15 mouse cellular contexts compared by ENCODE assay signal in genomic region chr12:21167741-21168140, GRCm38 (mm10).
DNase-seq lines count a peak whose midpoint lies in the region; ATAC-seq lines count a peak whose summit lies in the region.
"Had no signal": no experiment of that assay in that cellular context is flagged by ENCODE, and none has a peak within 500 bp of the region (broad histone marks: within the 10 kb centered on the region; RNA-seq: fewer than 3 reads in every experiment).

No protein-coding gene starts in this region.

- no peaks in the 10 kb centered on the region for H3K9me3 ChIP-seq in heart, embryonic 13.5 days
- H3K9me3 ChIP-seq in midbrain, embryonic 15.5 days: no peaks in the 10 kb centered on the region
- H3K9me3 ChIP-seq in midbrain, embryonic 11.5 days (ENCODE audit: control insufficient read depth, low read length): no peaks in the 10 kb centered on the region
- H3K9me3 ChIP-seq: embryonic facial prominence, embryonic 13.5 days; megakaryocyte, embryonic 14.5 days had no signal

- no peaks in the 10 kb centered on the region for H3K27me3 ChIP-seq in heart, embryonic 13.5 days (replicated peaks)
- no peaks in the 10 kb centered on the region for H3K27me3 ChIP-seq in midbrain, embryonic 15.5 days (replicated peaks)
- no peaks in the 10 kb centered on the region for H3K27me3 ChIP-seq in midbrain, embryonic 11.5 days (ENCODE audit: control insufficient read depth, insufficient read depth, low read length)
- H3K27me3 ChIP-seq: embryonic facial prominence, embryonic 13.5 days; megakaryocyte, embryonic 14.5 days had no signal

- H3K4me3 ChIP-seq in heart, embryonic 13.5 days: no peak overlapping the region
- no peak overlapping the region for H3K4me3 ChIP-seq in midbrain, embryonic 15.5 days
- H3K4me3 ChIP-seq in midbrain, embryonic 11.5 days (ENCODE audit: low read depth, low read length): no peak overlapping the region
- H3K4me3 ChIP-seq: embryonic facial prominence, embryonic 13.5 days had no signal

- no peak overlapping the region; the same call in 1 of the 2 replicates for H3K4me2 ChIP-seq in heart, embryonic 13.5 days
- H3K4me2 ChIP-seq in midbrain, embryonic 15.5 days: no peak overlapping the region
- no peak overlapping the region for H3K4me2 ChIP-seq in midbrain, embryonic 11.5 days
- H3K4me2 ChIP-seq: embryonic facial prominence, embryonic 13.5 days had no signal

- peaks cover 80% of the 10 kb centered on the region for H3K4me1 ChIP-seq in heart, embryonic 13.5 days
- peaks cover 6% of the 10 kb centered on the region; the same call in 1 of the 2 replicates for H3K4me1 ChIP-seq in midbrain, embryonic 15.5 days
- 0 out of 2 replicates have a peak, but pooled peaks cover 2% of the 10 kb centered on the region for H3K4me1 ChIP-seq in midbrain, embryonic 11.5 days (ENCODE audit: control insufficient read depth, insufficient read depth, low read length)

- peaks cover 15% of the 10 kb centered on the region for H3K36me3 ChIP-seq in heart, embryonic 13.5 days
- H3K36me3 ChIP-seq in midbrain, embryonic 15.5 days (replicated peaks): 0 out of 2 replicates have a peak, but pooled peaks cover 7% of the 10 kb centered on the region
- peaks cover 3% of the 10 kb centered on the region; the same call in 1 of the 2 replicates for H3K36me3 ChIP-seq in midbrain, embryonic 11.5 days (ENCODE audit: control insufficient read depth, insufficient read depth, low read length)

- WGBS in heart, embryonic 13.5 days: 61% methylated on average over 4 of the region's 4 CpGs
- 87% methylated on average over 4 of the region's 4 CpGs for WGBS in midbrain, embryonic 15.5 days
- WGBS in midbrain, embryonic 11.5 days: 89% methylated on average over 4 of the region's 4 CpGs

- H3K27ac ChIP-seq in heart, embryonic 13.5 days (replicated peaks): peak overlapping the region; percentile 67
- no peak overlapping the region for H3K27ac ChIP-seq in midbrain, embryonic 15.5 days
- no peak overlapping the region for H3K27ac ChIP-seq in midbrain, embryonic 11.5 days (ENCODE audit: low read depth, low read length)
- H3K27ac ChIP-seq: embryonic facial prominence, embryonic 13.5 days had no signal

- peak overlapping the region; percentile 61 for H3K9ac ChIP-seq in heart, embryonic 13.5 days
- no peak overlapping the region for H3K9ac ChIP-seq in midbrain, embryonic 15.5 days
- H3K9ac ChIP-seq in midbrain, embryonic 11.5 days (ENCODE audit: low read length): no peak overlapping the region
- H3K9ac ChIP-seq: embryonic facial prominence, embryonic 13.5 days had no signal

- DNase-seq in heart, postnatal 4 days: no peak
- DNase-seq in midbrain, embryonic 11.5 days (ENCODE audit: low spot score, missing footprints): no peak
- peak; percentile 84 for DNase-seq in ZHBTc4 (ENCODE audit: low read depth, low spot score)
- peak; percentile 30 to 31 for DNase-seq in thymus, postnatal 36 days
- no peak for DNase-seq in left cerebral cortex, adult 9 months (ENCODE audit: low spot score in 2 of 2)
- DNase-seq in adrenal gland, adult (ENCODE audit: inconsistent age in 2 of 2, low spot score in 1 of 2): no peak
- DNase-seq: adrenal gland, adult 8-10 months; cerebellum, adult 2 months; kidney, adult 8-10 months; kidney, postnatal 36 days; right cerebral cortex, postnatal 25 days had no signal

- ATAC-seq in heart, embryonic 13.5 days (ENCODE audit: extremely low read depth, insufficient number of reproducible peaks, low FRiP score, low TSS enrichment): no peak
- 0 out of 2 replicates have a peak, but pooled peaks have one; percentile 14 for ATAC-seq in midbrain, embryonic 15.5 days (replicated peaks)
- ATAC-seq in midbrain, embryonic 11.5 days (ENCODE audit: low FRiP score): no peak

Comparison
In these comparisons a context has a peak if more than half of its experiments do, and no peak if none do; other contexts are left out.
1. DNase-seq: peak in ZHBTc4 (single experiment) and thymus, postnatal 36 days (2 of 2); none in heart, postnatal 4 days (single experiment), midbrain, embryonic 11.5 days (single experiment), left cerebral cortex, adult 9 months (0 of 2) and adrenal gland, adult (0 of 2).